Mouse (Mus musculus): Measurements from ENCODE around the gene Gm20388. TPM values are rescaled to one million over a fixed set of nuclear protein-coding genes. Genes with fewer than 3 reads are reported as not detected.

Gm20388 gene
- polyA plus RNA-seq, 1 experiment from 2014 or later = 5.3 TPM

- Histone ChIP-seq H3K27me3 (replicated peaks; ENCODE audit: control insufficient read depth, insufficient read depth, low read length) (no peaks in the 10 kb centered on the region), H3K36me3 (ENCODE audit: control insufficient read depth, insufficient read depth, low read length) (no peaks in the 10 kb centered on the region), H3K4me3 (ENCODE audit: low read depth, low read length) (no peak overlapping the region), H3K27ac (ENCODE audit: low read depth, low read length) (no peak overlapping the region), H3K9me3 (ENCODE audit: control insufficient read depth, low read length) (peaks cover 2% of the 10 kb centered on the region), H3K9ac (ENCODE audit: low read depth, low read length) (no peak overlapping the region), H3K4me1 (replicated peaks; ENCODE audit: control insufficient read depth, insufficient read depth, low read length) (peaks cover 46% of the 10 kb centered on the region), H3K4me2 (no peak overlapping the region)
- WGBS = 81% methylated on average over 5 of the region's 5 CpGs
- ATAC-seq (replicated peaks; ENCODE audit: low FRiP score) = no peak
- no peak for DNase-seq (ENCODE audit: low spot score)
These were observed 517.9 kb downstream of the Gm20388 start for GRCm38 (mm10) chr8:120428492-120428891.

- Histone ChIP-seq H3K9ac (ENCODE audit: low read depth, low read length) (no peak overlapping the region), H3K27ac (ENCODE audit: low read depth, low read length) (no peak overlapping the region), H3K4me1 (replicated peaks; ENCODE audit: control insufficient read depth, insufficient read depth, low read length) (peaks cover 40% of the 10 kb centered on the region), H3K27me3 (replicated peaks; ENCODE audit: control insufficient read depth, insufficient read depth, low read length) (no peaks in the 10 kb centered on the region), H3K4me3 (ENCODE audit: low read depth, low read length) (no peak overlapping the region), H3K4me2 (no peak overlapping the region), H3K9me3 (ENCODE audit: control insufficient read depth, low read length) (peaks cover 6% of the 10 kb centered on the region), H3K36me3 (ENCODE audit: control insufficient read depth, insufficient read depth, low read length) (no peaks in the 10 kb centered on the region)
- 91% methylated on average over 1 of the region's 1 CpGs for WGBS
- no peak for ATAC-seq (replicated peaks; ENCODE audit: low FRiP score)
- no peak for DNase-seq (ENCODE audit: low spot score)
These were observed 518.5 kb downstream of the Gm20388 start for GRCm38 (mm10) chr8:120429116-120429515.

- Histone ChIP-seq H3K4me3 (ENCODE audit: low read depth, low read length) (no peak overlapping the region), H3K9ac (ENCODE audit: low read depth, low read length) (no peak overlapping the region), H3K4me1 (replicated peaks; ENCODE audit: control insufficient read depth, insufficient read depth, low read length) (peaks cover 22% of the 10 kb centered on the region), H3K4me2 (no peak overlapping the region), H3K27ac (ENCODE audit: low read depth, low read length) (no peak overlapping the region), H3K27me3 (replicated peaks; ENCODE audit: control insufficient read depth, insufficient read depth, low read length) (no peaks in the 10 kb centered on the region), H3K9me3 (ENCODE audit: control insufficient read depth, low read length) (peaks cover 6% of the 10 kb centered on the region), H3K36me3 (ENCODE audit: control insufficient read depth, insufficient read depth, low read length) (no peaks in the 10 kb centered on the region)
- whole genome bisulfite sequencing = 83% methylated on average over 12 of the region's 12 CpGs
- DNase-seq (ENCODE audit: low spot score) (no peak), ATAC-seq (replicated peaks; ENCODE audit: low FRiP score) (no peak)
These were observed 520.4 kb downstream of the Gm20388 start for GRCm38 (mm10) chr8:120431042-120431441.

GRCm38 (mm10) chr8:120432438-120432837 is 521.8 kb downstream of the Gm20388 start:
- Histone ChIP-seq H3K4me3 (ENCODE audit: low read depth, low read length) (no peak overlapping the region), H3K4me1 (replicated peaks; ENCODE audit: control insufficient read depth, insufficient read depth, low read length) (peaks cover 15% of the 10 kb centered on the region), H3K9me3 (ENCODE audit: control insufficient read depth, low read length) (peaks cover 6% of the 10 kb centered on the region), H3K27me3 (replicated peaks; ENCODE audit: control insufficient read depth, insufficient read depth, low read length) (no peaks in the 10 kb centered on the region), H3K4me2 (no peak overlapping the region), H3K36me3 (ENCODE audit: control insufficient read depth, insufficient read depth, low read length) (no peaks in the 10 kb centered on the region), H3K9ac (ENCODE audit: low read depth, low read length) (no peak overlapping the region), H3K27ac (ENCODE audit: low read depth, low read length) (no peak overlapping the region)
- ATAC-seq (replicated peaks; ENCODE audit: low FRiP score) (no peak), DNase-seq (ENCODE audit: low spot score) (no peak)
- WGBS = 65% methylated on average over 7 of the region's 7 CpGs

GRCm38 (mm10) chr8:120433143-120433542 is 522.5 kb downstream of the Gm20388 start:
- H3K4me2 ChIP-seq = no peak overlapping the region
- ATAC-seq (replicated peaks; ENCODE audit: low FRiP score) = no peak
- 86% methylated on average over 7 of the region's 7 CpGs for WGBS

GRCm38 (mm10) chr8:120433734-120434133 is 523.1 kb downstream of the Gm20388 start:
- Histone ChIP-seq H3K4me3 (ENCODE audit: low read depth, low read length) (no peak overlapping the region), H3K9me3 (ENCODE audit: control insufficient read depth, low read length) (peaks cover 6% of the 10 kb centered on the region), H3K27ac (ENCODE audit: low read depth, low read length) (no peak overlapping the region), H3K9ac (ENCODE audit: low read depth, low read length) (no peak overlapping the region), H3K27me3 (replicated peaks; ENCODE audit: control insufficient read depth, insufficient read depth, low read length) (no peaks in the 10 kb centered on the region; the same call in 1 of the 2 replicates), H3K36me3 (ENCODE audit: control insufficient read depth, insufficient read depth, low read length) (no peaks in the 10 kb centered on the region), H3K4me2 (no peak overlapping the region), H3K4me1 (replicated peaks; ENCODE audit: control insufficient read depth, insufficient read depth, low read length) (peaks cover 17% of the 10 kb centered on the region; the same call in 1 of the 2 replicates)
- WGBS = 100% methylated on average over 1 of the region's 1 CpGs
- no peak for DNase-seq (ENCODE audit: low spot score)
- ATAC-seq (replicated peaks; ENCODE audit: low FRiP score) = no peak

More at GRCm38 (mm10) chr8:120433143-120433542, 522.5 kb downstream of the Gm20388 start:
- no peaks in the 10 kb centered on the region for H3K36me3 ChIP-seq (ENCODE audit: control insufficient read depth, insufficient read depth, low read length)
- peaks cover 16% of the 10 kb centered on the region; the same call in 1 of the 2 replicates for H3K4me1 ChIP-seq (replicated peaks; ENCODE audit: control insufficient read depth, insufficient read depth, low read length)
- DNase-seq (ENCODE audit: low spot score) = no peak
- H3K27me3 ChIP-seq (replicated peaks; ENCODE audit: control insufficient read depth, insufficient read depth, low read length) = no peaks in the 10 kb centered on the region; the same call in 1 of the 2 replicates
- H3K27ac ChIP-seq (ENCODE audit: low read depth, low read length) = no peak overlapping the region
- peaks cover 6% of the 10 kb centered on the region for H3K9me3 ChIP-seq (ENCODE audit: control insufficient read depth, low read length)
- H3K4me3 ChIP-seq (ENCODE audit: low read depth, low read length) = no peak overlapping the region
- H3K9ac ChIP-seq (ENCODE audit: low read depth, low read length) = no peak overlapping the region

- DNase-seq (ENCODE audit: low spot score) (no peak), ATAC-seq (replicated peaks; ENCODE audit: low FRiP score) (no peak)
- Histone ChIP-seq H3K9me3 (ENCODE audit: control insufficient read depth, low read length) (peaks cover 6% of the 10 kb centered on the region), H3K36me3 (ENCODE audit: control insufficient read depth, insufficient read depth, low read length) (no peaks in the 10 kb centered on the region), H3K4me2 (no peak overlapping the region), H3K9ac (ENCODE audit: low read depth, low read length) (no peak overlapping the region), H3K4me1 (replicated peaks; ENCODE audit: control insufficient read depth, insufficient read depth, low read length) (peaks cover 21% of the 10 kb centered on the region; the same call in 1 of the 2 replicates), H3K4me3 (ENCODE audit: low read depth, low read length) (no peak overlapping the region), H3K27me3 (replicated peaks; ENCODE audit: control insufficient read depth, insufficient read depth, low read length) (no peaks in the 10 kb centered on the region; the same call in 1 of the 2 replicates), H3K27ac (ENCODE audit: low read depth, low read length) (no peak overlapping the region)
- WGBS = 76% methylated on average over 15 of the region's 15 CpGs
These were observed 525.1 kb downstream of the Gm20388 start for GRCm38 (mm10) chr8:120435781-120436180.

- Histone ChIP-seq H3K9me3 (ENCODE audit: control insufficient read depth, low read length) (peaks cover 6% of the 10 kb centered on the region), H3K9ac (ENCODE audit: low read depth, low read length) (no peak overlapping the region), H3K4me2 (no peak overlapping the region), H3K4me3 (ENCODE audit: low read depth, low read length) (no peak overlapping the region), H3K4me1 (replicated peaks; ENCODE audit: control insufficient read depth, insufficient read depth, low read length) (peaks cover 26% of the 10 kb centered on the region), H3K27ac (ENCODE audit: low read depth, low read length) (no peak overlapping the region), H3K27me3 (replicated peaks; ENCODE audit: control insufficient read depth, insufficient read depth, low read length) (no peaks in the 10 kb centered on the region; the same call in 1 of the 2 replicates), H3K36me3 (ENCODE audit: control insufficient read depth, insufficient read depth, low read length) (no peaks in the 10 kb centered on the region)
- no peak for DNase-seq (ENCODE audit: low spot score)
- ATAC-seq (replicated peaks; ENCODE audit: low FRiP score) = no peak
- WGBS = 43% methylated on average over 5 of the region's 5 CpGs
These were observed 525.9 kb downstream of the Gm20388 start for GRCm38 (mm10) chr8:120436491-120437030.

- Histone ChIP-seq H3K4me2 (no peak overlapping the region), H3K9me3 (ENCODE audit: control insufficient read depth, low read length) (peaks cover 6% of the 10 kb centered on the region), H3K4me1 (replicated peaks; ENCODE audit: control insufficient read depth, insufficient read depth, low read length) (peaks cover 29% of the 10 kb centered on the region), H3K27ac (ENCODE audit: low read depth, low read length) (no peak overlapping the region), H3K4me3 (ENCODE audit: low read depth, low read length) (no peak overlapping the region), H3K36me3 (ENCODE audit: control insufficient read depth, insufficient read depth, low read length) (no peaks in the 10 kb centered on the region), H3K27me3 (replicated peaks; ENCODE audit: control insufficient read depth, insufficient read depth, low read length) (no peaks in the 10 kb centered on the region; the same call in 1 of the 2 replicates), H3K9ac (ENCODE audit: low read depth, low read length) (no peak overlapping the region)
- DNase-seq (ENCODE audit: low spot score) (no peak), ATAC-seq (replicated peaks; ENCODE audit: low FRiP score) (no peak)
- WGBS = 74% methylated on average over 1 of the region's 1 CpGs
These were observed 526.6 kb downstream of the Gm20388 start for GRCm38 (mm10) chr8:120437207-120437606.
